Mouse (Mus musculus) layer of hippocampus, postnatal 14 days (tissue): ENCODE results near the gene Inpp5f. TPM values are rescaled to one million over a fixed set of nuclear protein-coding genes. Genes with fewer than 3 reads are reported as not detected.

Source experiments
- DNase-seq, 2 experiments: peaks; one replicate each; pipeline ENCODE4 v3.0.0; 2021 to 2022; ENCODE audit warnings: low spot score in 2 of 2, mixed read lengths in 1 of 2
- total RNA-seq, 2 experiments: library from RNA; stranded (reverse); gene quantifications; 2 replicates each; pipeline ENCODE4 v1.2.3; 2021

Gene Inpp5f
- total RNA-seq, 2 experiments from 2014 or later, result 246 to 261 TPM

- peak; percentile 15 to 22 for DNase-seq
These were observed 120.5 kb downstream of the Inpp5f start for GRCm38 (mm10) chr7:128731585-128731984.

- no peak for DNase-seq
These were observed 126.9 kb downstream of the Inpp5f start for GRCm38 (mm10) chr7:128738041-128738440.

- no peak for DNase-seq
These were observed 128.0 kb downstream of the Inpp5f start for GRCm38 (mm10) chr7:128739116-128739461.

GRCm38 (mm10) chr7:128739462-128740277, 128.5 kb downstream of the Inpp5f start:
- peak; percentile 32 to 46 for DNase-seq

GRCm38 (mm10) chr7:128740334-128740733, 129.2 kb downstream of the Inpp5f start, which contains the start of gene Mcmbp:
TSS of gene Mcmbp (minus strand) at chr7:128740495.
- DNase-seq, result peak; percentile 93 to 97

- DNase-seq, result no peak
These were observed 132.8 kb downstream of the Inpp5f start for GRCm38 (mm10) chr7:128743898-128744297.

- DNase-seq, result peak; percentile 95 to 99
These were observed 133.8 kb downstream of the Inpp5f start, which contains the start of gene Sec23ip for GRCm38 (mm10) chr7:128744684-128745485. TSS of gene Sec23ip (plus strand) at chr7:128744943.

Other genes starting within 250 kb of the Inpp5f start
- 10 to 100 TPM; 46.5 to 55.4 TPM for gene Rgs10, start 192.6 kb upstream of the Inpp5f start, total RNA-seq
- 100 to 1,000 TPM; 105 to 113 TPM for gene Tial1, start 149.6 kb upstream of the Inpp5f start, total RNA-seq
- 10 to 100 TPM in 1 of 2 experiments, 1 to 10 TPM in 1; 8.9 to 10.3 TPM for gene Bag3, start 87.7 kb upstream of the Inpp5f start, total RNA-seq
- 10 to 100 TPM; 24.0 to 29.1 TPM for gene Mcmbp, start 129.2 kb downstream of the Inpp5f start, total RNA-seq
- gene Sec23ip, start 133.6 kb downstream of the Inpp5f start, total RNA-seq, result 10 to 100 TPM; 47.2 to 49.3 TPM